Mouse (Mus musculus) kidney, adult 2 months (tissue): ENCODE measurements around the gene Cd44. TPM values are rescaled to one million over a fixed set of nuclear protein-coding genes. Genes with fewer than 3 reads are reported as not detected.

ENCODE experiments used
- DNase-seq: peaks from one replicate; pipeline ENCODE4 v3.0.0; 2021
- H3K27ac ChIP-seq: fragments of 200-500 bp; 2 replicates; pipeline ENCODE4 v1.5.1; 2012; ENCODE audit warnings: low read depth, low read length, control low read depth, inconsistent platforms; ENCODE audit not compliant: insufficient read depth
- H3K27me3 ChIP-seq: fragments of 200-500 bp; replicated peaks from 2 replicates; pipeline ENCODE4 v1.6.1; 2012; ENCODE audit warnings: mild to moderate bottlenecking, moderate library complexity, low read length, inconsistent platforms; ENCODE audit not compliant: control insufficient read depth, insufficient read depth
- H3K36me3 ChIP-seq: fragments of 200-500 bp; 2 replicates; pipeline ENCODE4 v1.6.1; 2012; ENCODE audit warnings: mild to moderate bottlenecking, moderate library complexity, low read length, inconsistent platforms; ENCODE audit not compliant: control insufficient read depth, insufficient read depth
- H3K4me1 ChIP-seq: fragments of 200-500 bp; 2 replicates; pipeline ENCODE4 v1.6.1; 2011; ENCODE audit warnings: low read length; ENCODE audit not compliant: control insufficient read depth, insufficient read depth
- H3K4me3 ChIP-seq: fragments of 200-500 bp; 2 replicates; pipeline ENCODE4 v1.5.1; 2011; ENCODE audit warnings: mild to moderate bottlenecking, low read depth, low read length, control low read depth; ENCODE audit not compliant: insufficient read depth
- CTCF ChIP-seq: fragments of 200-500 bp; conservative IDR thresholded peaks from 2 replicates; pipeline ENCODE4 v1.5.1; 2011; ENCODE audit warnings: low read depth, mild to moderate bottlenecking, control low read depth, low read length, moderate library complexity, mixed read lengths; ENCODE audit not compliant: insufficient read depth, insufficient read length
- POLR2A ChIP-seq: fragments of 200-500 bp; IDR thresholded peaks from one replicate; pipeline ENCODE4 v1.6.1; 2011; ENCODE audit warnings: low read depth, low read length, control low read depth
- WGBS: fragments of 180-500 bp; shearing (Covaris S2); methylation state at CpG from one replicate; pipeline ENCODE4 v1.1.7; 2018; 5-methylcytosine and 5-hydroxymethylcytosine counted together
- polyA plus RNA-seq: library from polyadenylated mRNA; depleted of rRNA; stranded (reverse); fragments of >200 nt; gene quantifications from 2 replicates; pipeline ENCODE4 v1.2.3, GENCODE M21; 2012

Cd44 gene
- polyA plus RNA-seq, 1 experiment, result 3.3 TPM

DNA sequence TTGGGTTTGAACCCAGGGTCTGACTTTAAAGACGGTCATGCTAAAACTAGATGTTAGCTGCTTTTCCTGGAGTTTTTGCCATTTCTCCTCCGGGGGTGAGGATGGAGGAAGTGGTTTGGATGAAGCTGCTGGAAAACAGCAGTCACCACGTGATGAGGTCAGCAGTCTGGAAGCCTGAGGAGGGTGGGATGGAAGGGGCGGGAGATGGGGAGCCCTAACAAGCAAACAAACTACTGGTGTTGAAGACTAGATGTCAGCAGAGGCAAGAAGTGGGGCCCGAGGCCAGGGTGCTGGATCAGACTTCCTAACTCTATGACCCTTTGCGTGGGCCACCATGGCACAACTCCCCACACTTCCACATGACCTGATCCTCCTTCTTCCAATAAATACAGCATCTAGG, 96.2 kb downstream of the Cd44 start:
- no peak overlapping the region for H3K27ac ChIP-seq
- DNase-seq, result no peak
- H3K27me3 ChIP-seq, result no peaks in the 10 kb centered on the region
- TF ChIP-seq POLR2A (no peak), CTCF (no peak)
- no peaks in the 10 kb centered on the region for H3K36me3 ChIP-seq
- H3K4me3 ChIP-seq, result no peak overlapping the region
- H3K4me1 ChIP-seq, result no peaks in the 10 kb centered on the region
- 69% methylated on average over 6 of the region's 6 CpGs for WGBS

- Histone ChIP-seq H3K4me3 (no peak overlapping the region), H3K27ac (no peak overlapping the region), H3K36me3 (no peaks in the 10 kb centered on the region), H3K4me1 (no peaks in the 10 kb centered on the region), H3K27me3 (no peaks in the 10 kb centered on the region)
- DNase-seq, result peak; percentile 54
- TF ChIP-seq CTCF (0 out of 2 replicates have a peak, but pooled peaks have one; percentile 18), POLR2A (no peak)
- 31% methylated on average over 2 of the region's 2 CpGs for WGBS
Observed at GRCm38 (mm10) chr2:102804109-102804508, 97.4 kb downstream of the Cd44 start.

- WGBS, result 83% methylated on average over 1 of the region's 1 CpGs
- no peak for TF ChIP-seq POLR2A
- TF ChIP-seq CTCF, result no peak
- no peak for DNase-seq
- H3K4me3 ChIP-seq, result no peak overlapping the region
- H3K36me3 ChIP-seq, result no peaks in the 10 kb centered on the region
- H3K4me1 ChIP-seq, result no peaks in the 10 kb centered on the region
- no peaks in the 10 kb centered on the region for H3K27me3 ChIP-seq
- no peak overlapping the region for H3K27ac ChIP-seq
Observed at GRCm38 (mm10) chr2:102801899-102802298, 99.6 kb downstream of the Cd44 start.

GRCm38 (mm10) chr2:102798149-102798548, 103.3 kb downstream of the Cd44 start:
- no peak for DNase-seq
- Histone ChIP-seq H3K27ac (no peak overlapping the region), H3K4me1 (no peaks in the 10 kb centered on the region), H3K36me3 (no peaks in the 10 kb centered on the region), H3K27me3 (no peaks in the 10 kb centered on the region), H3K4me3 (no peak overlapping the region)
- WGBS, result 62% methylated on average over 2 of the region's 2 CpGs
- TF ChIP-seq POLR2A (no peak), CTCF (no peak)

GRCm38 (mm10) chr2:102795034-102795433, 106.4 kb downstream of the Cd44 start:
- no peak for TF ChIP-seq CTCF
- TF ChIP-seq POLR2A, result no peak
- Histone ChIP-seq H3K36me3 (no peaks in the 10 kb centered on the region), H3K4me1 (no peaks in the 10 kb centered on the region), H3K27me3 (no peaks in the 10 kb centered on the region), H3K4me3 (no peak overlapping the region), H3K27ac (no peak overlapping the region)
- no peak for DNase-seq
- WGBS, result 88% methylated on average over 3 of the region's 3 CpGs

- no peaks in the 10 kb centered on the region for H3K4me1 ChIP-seq
- 81% methylated on average over 6 of the region's 6 CpGs for WGBS
- TF ChIP-seq POLR2A (no peak), CTCF (no peak)
- H3K27me3 ChIP-seq, result no peaks in the 10 kb centered on the region
- no peak for DNase-seq
- H3K27ac ChIP-seq, result no peak overlapping the region
- no peaks in the 10 kb centered on the region for H3K36me3 ChIP-seq
- no peak overlapping the region for H3K4me3 ChIP-seq
Observed at GRCm38 (mm10) chr2:102792804-102793203, 108.7 kb downstream of the Cd44 start.

DNA sequence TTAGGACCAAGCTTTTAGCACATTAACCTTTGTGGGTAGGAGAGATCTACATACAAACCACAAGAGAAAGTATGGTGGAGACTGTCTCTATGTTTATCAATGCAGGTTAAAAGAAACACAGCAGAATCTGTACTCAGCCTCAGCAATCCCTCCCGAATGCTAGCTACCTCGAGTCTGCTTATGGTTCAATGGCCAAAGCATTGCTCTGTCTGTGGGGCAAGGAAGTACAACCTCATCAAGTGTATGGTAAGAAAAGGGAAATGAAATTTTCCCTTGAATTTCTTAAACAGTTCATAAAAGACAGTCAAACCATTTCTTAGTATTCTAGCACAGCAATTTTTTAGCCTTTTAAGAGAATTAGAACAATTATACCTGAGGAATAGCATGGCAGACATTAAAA, 109.8 kb downstream of the Cd44 start:
- 57% methylated on average over 2 of the region's 2 CpGs for WGBS
- no peaks in the 10 kb centered on the region for H3K27me3 ChIP-seq
- no peaks in the 10 kb centered on the region for H3K4me1 ChIP-seq
- DNase-seq, result no peak
- H3K36me3 ChIP-seq, result no peaks in the 10 kb centered on the region
- TF ChIP-seq CTCF (no peak), POLR2A (no peak)
- no peak overlapping the region for H3K4me3 ChIP-seq
- H3K27ac ChIP-seq, result no peak overlapping the region

GRCm38 (mm10) chr2:102785696-102786095, 115.8 kb downstream of the Cd44 start:
- Histone ChIP-seq H3K4me1 (no peaks in the 10 kb centered on the region), H3K27ac (no peak overlapping the region), H3K4me3 (no peak overlapping the region), H3K36me3 (no peaks in the 10 kb centered on the region), H3K27me3 (no peaks in the 10 kb centered on the region)
- DNase-seq, result no peak
- 56% methylated on average over 4 of the region's 4 CpGs for WGBS
- no peak for TF ChIP-seq CTCF
- TF ChIP-seq POLR2A, result no peak
